Mouse (Mus musculus): ENCODE measurements around the gene 4930523C07Rik.

DNA sequence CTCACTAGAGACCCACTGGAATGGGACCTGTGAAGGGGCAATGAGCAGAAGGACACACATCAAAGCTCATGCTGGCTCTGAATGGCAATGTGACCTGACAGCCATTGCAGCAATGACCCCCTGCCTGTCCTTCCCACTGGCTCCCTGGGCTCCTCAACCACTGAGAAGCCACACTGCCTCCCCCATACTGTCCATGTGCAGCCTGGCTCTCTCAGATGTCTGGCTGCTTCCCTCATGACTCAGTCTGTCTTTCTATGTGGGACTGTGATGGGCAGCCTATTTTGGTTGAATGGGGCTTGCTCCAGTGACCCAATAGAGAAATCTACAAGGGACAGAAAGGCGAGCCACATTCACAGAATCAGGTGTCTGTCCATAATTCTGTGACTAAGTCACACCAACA lies 38.5 kb downstream of the 4930523C07Rik start:
- TF ChIP-seq CTCF (conservative IDR thresholded peaks at IDR 0.05; ENCODE audit: insufficient read depth, insufficient read length, low read depth, low read length) (no peak), POLR2A (IDR thresholded peaks at IDR 0.05; ENCODE audit: low read depth, low read length) (no peak)
